Mouse (Mus musculus) thymus, adult 18-20 months (tissue): ENCODE data around the gene Rhox4d.
"Not testable (repeated sequence)": the region's sequence is repeated elsewhere in the genome, so short reads cannot be mapped to it uniquely, and the experiment has no call there.

ENCODE experiments used
- DNase-seq, 2 experiments: peaks; one replicate each; pipeline ENCODE4 v3.0.0; 2022; ENCODE audit warnings: mixed read lengths in 2 of 2

Gene Rhox4d

GRCm38 (mm10) chrX:37514059-37514458 is at the start of gene Rhox4d:
TSS of gene Rhox4d (plus strand) at chrX:37514359.
- DNase-seq, result not testable (repeated sequence)

GRCm38 (mm10) chrX:37480037-37480436 is 34.1 kb upstream of the Rhox4d start, which contains the start of gene Rhox4c:
TSS of gene Rhox4c (plus strand) at chrX:37480337.
- not testable (repeated sequence) for DNase-seq

GRCm38 (mm10) chrX:37530152-37530551 is 16.0 kb downstream of the Rhox4d start, which contains the start of gene Rhox2e:
TSS of gene Rhox2e (plus strand) at chrX:37530452.
- DNase-seq, result not testable (repeated sequence)

GRCm38 (mm10) chrX:37541719-37542118 is 27.6 kb downstream of the Rhox4d start, which contains the start of gene Rhox3e:
TSS of gene Rhox3e (plus strand) at chrX:37542019.
- not testable (repeated sequence) for DNase-seq

GRCm38 (mm10) chrX:37557112-37557511 is 43.0 kb downstream of the Rhox4d start, which contains the start of gene Rhox4e:
TSS of gene Rhox4e (plus strand) at chrX:37557412.
- not testable (repeated sequence) for DNase-seq
